Mouse (Mus musculus): Measurements from ENCODE around the gene Ten1. TPM values are rescaled to one million over a fixed set of nuclear protein-coding genes. Genes with fewer than 3 reads are reported as not detected.

The Ten1 gene
- polyA plus RNA-seq, 1 experiment from 2014 or later, result 57.4 TPM

DNA sequence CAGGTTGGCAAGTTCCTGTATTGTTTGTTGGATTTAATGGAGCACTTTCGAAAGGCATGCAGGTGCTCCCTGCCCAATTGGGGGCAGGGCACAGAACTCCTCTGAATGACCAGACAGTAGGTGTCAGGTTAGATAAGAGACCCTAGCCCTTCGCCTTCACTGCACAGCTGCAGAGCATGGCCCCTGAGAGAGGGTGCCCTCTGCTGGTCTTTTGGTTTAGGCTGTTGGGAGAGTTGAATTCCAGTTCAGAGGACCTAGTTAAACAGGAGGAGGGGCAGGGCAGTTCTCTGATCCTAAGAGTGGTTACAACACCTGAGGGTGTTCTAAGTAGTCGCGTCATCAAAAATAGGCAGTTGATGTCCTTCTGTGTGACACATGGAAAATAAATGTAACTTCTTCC lies 21.2 kb downstream of the Ten1 start:
- no peak for ATAC-seq (ENCODE audit: low FRiP score)
- no peaks in the 10 kb centered on the region for H3K36me3 ChIP-seq (replicated peaks)
- no peak overlapping the region for H3K4me3 ChIP-seq (replicated peaks)
- WGBS, result 27% methylated on average over 4 of the region's 4 CpGs
- peaks cover 8% of the 10 kb centered on the region; the same call in 1 of the 2 replicates for H3K9me3 ChIP-seq
- H3K27ac ChIP-seq, result 0 out of 2 replicates have a peak overlapping the region, but pooled peaks have one; percentile 19
- peaks cover 39% of the 10 kb centered on the region for H3K27me3 ChIP-seq
- H3K9ac ChIP-seq, result no peak overlapping the region
- H3K4me2 ChIP-seq, result no peak overlapping the region
- peaks cover 25% of the 10 kb centered on the region for H3K4me1 ChIP-seq

GRCm38 (mm10) chr11:116221931-116222739 lies 23.5 kb downstream of the Ten1 start:
- no peak overlapping the region for H3K27ac ChIP-seq
- WGBS, result 9% methylated on average over 53 of the region's 53 CpGs

DNA sequence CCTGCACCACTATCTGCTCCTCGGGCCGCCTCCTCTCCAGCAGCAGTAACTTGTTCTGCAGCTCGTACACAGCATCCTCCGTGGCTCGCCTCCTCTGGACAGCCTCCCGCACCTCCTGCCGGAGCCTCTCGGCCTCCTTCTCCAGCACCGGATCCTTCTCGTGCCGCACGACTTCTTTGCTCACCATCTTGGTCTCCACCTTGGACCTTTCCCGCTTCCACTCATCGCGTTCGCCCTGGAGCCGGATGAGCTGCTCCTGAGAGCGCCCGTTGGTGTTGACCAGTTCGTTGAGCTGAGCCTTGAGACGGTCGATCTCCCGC lies 24.0 kb downstream of the Ten1 start:
- Histone ChIP-seq H3K36me3 (replicated peaks) (no peaks in the 10 kb centered on the region), H3K9ac (0 out of 2 replicates have a peak overlapping the region, but pooled peaks have one; percentile 9), H3K27ac (no peak overlapping the region), H3K4me2 (peak overlapping the region; percentile 53), H3K4me1 (peaks cover 25% of the 10 kb centered on the region), H3K9me3 (peaks cover 8% of the 10 kb centered on the region; the same call in 1 of the 2 replicates), H3K27me3 (peaks cover 43% of the 10 kb centered on the region), H3K4me3 (replicated peaks) (peak overlapping the region; percentile 32)
- no peak for ATAC-seq (ENCODE audit: low FRiP score)
- 23% methylated on average over 23 of the region's 23 CpGs for WGBS

More at GRCm38 (mm10) chr11:116221931-116222739, 23.5 kb downstream of the Ten1 start:
- Histone ChIP-seq H3K36me3 (replicated peaks) (no peaks in the 10 kb centered on the region), H3K9me3 (peaks cover 8% of the 10 kb centered on the region; the same call in 1 of the 2 replicates), H3K4me3 (replicated peaks) (peak overlapping the region; percentile 32), H3K4me1 (peaks cover 25% of the 10 kb centered on the region), H3K27me3 (peaks cover 43% of the 10 kb centered on the region), H3K4me2 (peak overlapping the region; percentile 53), H3K9ac (peak overlapping the region; percentile 9; the same call in 1 of the 2 replicates)
- no peak for ATAC-seq (ENCODE audit: low FRiP score)

GRCm38 (mm10) chr11:116226414-116226813 lies 27.8 kb downstream of the Ten1 start:
- no peak overlapping the region for H3K27ac ChIP-seq
- H3K27me3 ChIP-seq, result peaks cover 41% of the 10 kb centered on the region
- no peak overlapping the region for H3K4me3 ChIP-seq (replicated peaks)
- H3K9me3 ChIP-seq, result peaks cover 7% of the 10 kb centered on the region; the same call in 1 of the 2 replicates
- H3K9ac ChIP-seq, result no peak overlapping the region
- no peak overlapping the region for H3K4me2 ChIP-seq
- WGBS, result 2% methylated on average over 2 of the region's 2 CpGs
- no peak for ATAC-seq (ENCODE audit: low FRiP score)
- peaks cover 11% of the 10 kb centered on the region for H3K4me1 ChIP-seq
- no peaks in the 10 kb centered on the region for H3K36me3 ChIP-seq (replicated peaks)

GRCm38 (mm10) chr11:116228699-116229098 lies 30.0 kb downstream of the Ten1 start:
- no peaks in the 10 kb centered on the region for H3K9me3 ChIP-seq
- H3K4me1 ChIP-seq, result no peaks in the 10 kb centered on the region
- no peaks in the 10 kb centered on the region for H3K36me3 ChIP-seq (replicated peaks)
- H3K4me3 ChIP-seq (replicated peaks), result no peak overlapping the region
- no peak overlapping the region for H3K4me2 ChIP-seq
- ATAC-seq (ENCODE audit: low FRiP score), result no peak
- H3K27ac ChIP-seq, result no peak overlapping the region
- 80% methylated on average over 4 of the region's 4 CpGs for WGBS
- H3K9ac ChIP-seq, result no peak overlapping the region
- H3K27me3 ChIP-seq, result peaks cover 34% of the 10 kb centered on the region

- Histone ChIP-seq H3K27ac (no peak overlapping the region), H3K36me3 (replicated peaks) (no peaks in the 10 kb centered on the region), H3K27me3 (peaks cover 54% of the 10 kb centered on the region), H3K4me1 (no peaks in the 10 kb centered on the region), H3K9ac (0 out of 2 replicates have a peak overlapping the region, but pooled peaks have one; percentile 12), H3K9me3 (no peaks in the 10 kb centered on the region), H3K4me3 (replicated peaks) (no peak overlapping the region), H3K4me2 (peak overlapping the region; percentile 21; the same call in 1 of the 2 replicates)
- no peak for ATAC-seq (ENCODE audit: low FRiP score)
- 23% methylated on average over 17 of the region's 17 CpGs for WGBS
Observed at GRCm38 (mm10) chr11:116232427-116232826, 33.8 kb downstream of the Ten1 start.

DNA sequence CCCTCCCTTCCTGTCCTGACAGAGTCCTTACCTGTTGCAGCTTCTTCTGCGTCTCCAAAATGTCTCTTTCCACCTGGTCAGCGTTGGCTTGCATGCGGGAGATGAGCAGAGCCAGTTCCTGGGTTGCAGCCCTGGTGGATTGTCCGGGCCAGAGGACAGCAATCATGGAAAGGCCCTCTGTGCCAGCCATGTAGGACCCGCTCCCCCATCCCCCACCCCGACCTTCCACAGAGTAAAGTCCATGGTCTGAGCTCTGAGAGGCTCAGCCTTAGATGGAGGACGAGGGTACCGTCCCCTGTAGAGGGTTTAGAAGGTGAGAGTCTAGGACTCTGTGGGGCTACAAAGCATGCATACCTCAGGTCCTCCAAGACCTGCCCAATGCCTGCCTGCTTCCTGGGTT lies 36.2 kb downstream of the Ten1 start:
- WGBS, result 91% methylated on average over 8 of the region's 8 CpGs
- H3K9me3 ChIP-seq, result no peaks in the 10 kb centered on the region
- ATAC-seq (ENCODE audit: low FRiP score), result no peak

DNA sequence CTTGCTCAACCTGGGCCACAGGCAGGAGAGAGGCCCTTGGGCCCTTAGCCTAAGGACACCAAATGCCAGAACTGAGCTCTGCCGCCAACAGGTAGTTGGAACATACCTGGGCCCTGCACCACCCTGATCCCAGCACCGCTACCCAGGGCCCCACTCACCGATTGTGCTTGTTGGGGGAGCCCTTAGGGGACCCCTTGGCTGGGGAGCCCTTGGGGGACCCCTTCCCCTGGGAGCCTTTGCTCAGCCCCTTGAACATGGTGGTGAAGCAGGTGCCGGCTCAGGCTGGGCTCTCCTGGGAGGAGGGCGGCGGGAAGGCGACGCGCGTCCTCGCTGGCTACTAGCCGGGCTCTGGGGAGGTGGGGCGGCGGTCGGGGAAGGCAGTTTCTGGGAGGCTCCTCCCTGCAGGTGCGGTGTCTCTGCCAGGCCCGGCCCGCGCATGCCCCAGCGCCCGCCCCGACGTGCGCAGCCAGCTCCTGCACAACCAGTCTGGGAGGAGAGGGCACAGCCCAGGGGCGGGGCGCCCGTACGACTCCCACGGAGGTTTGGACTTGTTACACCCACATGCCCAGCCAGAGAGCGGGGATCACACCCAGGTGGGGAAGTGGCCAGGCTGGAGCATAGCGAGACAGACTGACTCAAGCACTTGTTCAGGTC lies 39.2 kb downstream of the Ten1 start, which contains the start of gene Evpl:
Evpl (minus strand) TSS at position 336 of the 654 bp plus-strand sequence.
- Histone ChIP-seq H3K36me3 (replicated peaks) (no peaks in the 10 kb centered on the region), H3K9ac (no peak within 1 kb of the TSS), H3K9me3 (no peaks in the 10 kb centered on the region), H3K4me3 (replicated peaks) (peak within 1 kb of the TSS; percentile 7; the same call in 1 of the 2 replicates), H3K27me3 (peaks cover 53% of the 10 kb centered on the region), H3K4me2 (peak within 1 kb of the TSS; percentile 17; the same call in 1 of the 2 replicates), H3K27ac (no peak within 1 kb of the TSS), H3K4me1 (peaks cover 10% of the 10 kb centered on the region)
- WGBS, result 13% methylated on average over 31 of the region's 31 CpGs
- no peak for ATAC-seq (ENCODE audit: low FRiP score)

More for the DNA sequence above, 36.2 kb downstream of the Ten1 start:
- H3K4me2 ChIP-seq, result no peak overlapping the region
- no peaks in the 10 kb centered on the region for H3K36me3 ChIP-seq (replicated peaks)
- no peak overlapping the region for H3K9ac ChIP-seq
- peaks cover 69% of the 10 kb centered on the region for H3K27me3 ChIP-seq
- H3K4me1 ChIP-seq, result peaks cover 10% of the 10 kb centered on the region
- no peak overlapping the region for H3K4me3 ChIP-seq (replicated peaks)
- H3K27ac ChIP-seq, result no peak overlapping the region

- Histone ChIP-seq H3K27me3 (peaks cover 35% of the 10 kb centered on the region), H3K9ac (no peak overlapping the region), H3K36me3 (replicated peaks) (peaks cover 18% of the 10 kb centered on the region), H3K4me1 (peaks cover 10% of the 10 kb centered on the region), H3K4me2 (no peak overlapping the region), H3K9me3 (no peaks in the 10 kb centered on the region), H3K27ac (no peak overlapping the region), H3K4me3 (replicated peaks) (no peak overlapping the region)
- 0 out of 2 replicates have a peak, but pooled peaks have one; percentile 49 for ATAC-seq (ENCODE audit: low FRiP score)
- WGBS, result 9% methylated on average over 7 of the region's 7 CpGs
Observed at GRCm38 (mm10) chr11:116239797-116240196, 41.1 kb downstream of the Ten1 start.

- H3K4me3 ChIP-seq (replicated peaks), result no peak overlapping the region
- 55% methylated on average over 12 of the region's 12 CpGs for WGBS
- H3K27me3 ChIP-seq, result peaks cover 22% of the 10 kb centered on the region
- H3K4me1 ChIP-seq, result peaks cover 10% of the 10 kb centered on the region
- no peak for ATAC-seq (ENCODE audit: low FRiP score)
- H3K9me3 ChIP-seq, result no peaks in the 10 kb centered on the region
- H3K27ac ChIP-seq, result no peak overlapping the region
- H3K36me3 ChIP-seq (replicated peaks), result peaks cover 38% of the 10 kb centered on the region
- H3K4me2 ChIP-seq, result no peak overlapping the region
- H3K9ac ChIP-seq, result no peak overlapping the region
Observed at GRCm38 (mm10) chr11:116241744-116242235, 43.1 kb downstream of the Ten1 start.

- Histone ChIP-seq H3K4me1 (peaks cover 4% of the 10 kb centered on the region), H3K9me3 (no peaks in the 10 kb centered on the region), H3K27ac (no peak overlapping the region), H3K36me3 (replicated peaks) (peaks cover 66% of the 10 kb centered on the region), H3K4me2 (no peak overlapping the region), H3K4me3 (replicated peaks) (no peak overlapping the region), H3K27me3 (no peaks in the 10 kb centered on the region), H3K9ac (no peak overlapping the region)
- ATAC-seq (ENCODE audit: low FRiP score), result no peak
- 92% methylated on average over 8 of the region's 8 CpGs for WGBS
Observed at GRCm38 (mm10) chr11:116244580-116244979, 45.9 kb downstream of the Ten1 start.

- H3K4me2 ChIP-seq, result no peak overlapping the region
- H3K4me3 ChIP-seq (replicated peaks), result no peak overlapping the region
- ATAC-seq (ENCODE audit: low FRiP score), result no peak
- H3K9me3 ChIP-seq, result no peaks in the 10 kb centered on the region
- H3K4me1 ChIP-seq, result no peaks in the 10 kb centered on the region
- no peaks in the 10 kb centered on the region for H3K27me3 ChIP-seq
- no peak overlapping the region for H3K27ac ChIP-seq
- WGBS, result 86% methylated on average over 6 of the region's 6 CpGs
- no peak overlapping the region for H3K9ac ChIP-seq
- peaks cover 77% of the 10 kb centered on the region for H3K36me3 ChIP-seq (replicated peaks)
Observed at GRCm38 (mm10) chr11:116245616-116246015, 47.0 kb downstream of the Ten1 start.

Data from forebrain, embryonic 12.5 days (tissue).